Mouse (Mus musculus) forebrain, embryonic 13.5 days (tissue): ENCODE data around the gene Agtr1b. TPM values are rescaled to one million over a fixed set of nuclear protein-coding genes. Genes with fewer than 3 reads are reported as not detected.

Experiments
- ATAC-seq: fragments of 200-750 bp; cut with Nextera tagmentation; 2 replicates; pipeline ENCODE4 v1.8.0; 2017
- H3K27ac ChIP-seq: fragments of 300-500 bp; sonication (generic); 2 replicates; pipeline ENCODE4 v1.5.1; 2015; ENCODE audit warnings: inconsistent platforms, mild to moderate bottlenecking, moderate library complexity
- H3K27me3 ChIP-seq: fragments of 300-500 bp; sonication (generic); 2 replicates; pipeline ENCODE4 v1.6.1; 2015; ENCODE audit warnings: mild to moderate bottlenecking, inconsistent platforms
- H3K36me3 ChIP-seq: fragments of 300-500 bp; sonication (generic); 2 replicates; pipeline ENCODE4 v1.6.1; 2015; ENCODE audit warnings: mild to moderate bottlenecking, inconsistent platforms; ENCODE audit not compliant: poor library complexity, severe bottlenecking
- H3K4me1 ChIP-seq: fragments of 300-500 bp; sonication (generic); 2 replicates; pipeline ENCODE4 v1.6.1; 2015; ENCODE audit warnings: inconsistent platforms
- H3K4me2 ChIP-seq: fragments of 300-500 bp; sonication (generic); 2 replicates; pipeline ENCODE4 v1.6.1; 2015; ENCODE audit warnings: inconsistent platforms, mild to moderate bottlenecking, moderate library complexity
- H3K4me3 ChIP-seq: fragments of 300-500 bp; sonication (generic); 2 replicates; pipeline ENCODE4 v1.5.1; 2015; ENCODE audit warnings: mild to moderate bottlenecking, inconsistent platforms
- H3K9ac ChIP-seq: fragments of 300-500 bp; sonication (generic); 2 replicates; pipeline ENCODE4 v1.6.1; 2015; ENCODE audit warnings: mild to moderate bottlenecking, inconsistent platforms
- H3K9me3 ChIP-seq: fragments of 300-500 bp; sonication (generic); replicated peaks from 2 replicates; pipeline ENCODE4 v1.6.1; 2016; ENCODE audit warnings: inconsistent platforms
- WGBS: fragments of 180-500 bp; shearing (Covaris S2); methylation state at CpG from one replicate; pipeline ENCODE4 v1.1.7; 2015; 5-methylcytosine and 5-hydroxymethylcytosine counted together
- polyA plus RNA-seq: library from polyadenylated mRNA; unstranded; fragments of >200 nt; fragmentation: Nextera tagmentation; extraction: Ambion mirVana; gene quantifications from 2 replicates; pipeline ENCODE4 v1.2.1, GENCODE M21; 2015

Gene Agtr1b
- not detected in 2 replicates for polyA plus RNA-seq

DNA sequence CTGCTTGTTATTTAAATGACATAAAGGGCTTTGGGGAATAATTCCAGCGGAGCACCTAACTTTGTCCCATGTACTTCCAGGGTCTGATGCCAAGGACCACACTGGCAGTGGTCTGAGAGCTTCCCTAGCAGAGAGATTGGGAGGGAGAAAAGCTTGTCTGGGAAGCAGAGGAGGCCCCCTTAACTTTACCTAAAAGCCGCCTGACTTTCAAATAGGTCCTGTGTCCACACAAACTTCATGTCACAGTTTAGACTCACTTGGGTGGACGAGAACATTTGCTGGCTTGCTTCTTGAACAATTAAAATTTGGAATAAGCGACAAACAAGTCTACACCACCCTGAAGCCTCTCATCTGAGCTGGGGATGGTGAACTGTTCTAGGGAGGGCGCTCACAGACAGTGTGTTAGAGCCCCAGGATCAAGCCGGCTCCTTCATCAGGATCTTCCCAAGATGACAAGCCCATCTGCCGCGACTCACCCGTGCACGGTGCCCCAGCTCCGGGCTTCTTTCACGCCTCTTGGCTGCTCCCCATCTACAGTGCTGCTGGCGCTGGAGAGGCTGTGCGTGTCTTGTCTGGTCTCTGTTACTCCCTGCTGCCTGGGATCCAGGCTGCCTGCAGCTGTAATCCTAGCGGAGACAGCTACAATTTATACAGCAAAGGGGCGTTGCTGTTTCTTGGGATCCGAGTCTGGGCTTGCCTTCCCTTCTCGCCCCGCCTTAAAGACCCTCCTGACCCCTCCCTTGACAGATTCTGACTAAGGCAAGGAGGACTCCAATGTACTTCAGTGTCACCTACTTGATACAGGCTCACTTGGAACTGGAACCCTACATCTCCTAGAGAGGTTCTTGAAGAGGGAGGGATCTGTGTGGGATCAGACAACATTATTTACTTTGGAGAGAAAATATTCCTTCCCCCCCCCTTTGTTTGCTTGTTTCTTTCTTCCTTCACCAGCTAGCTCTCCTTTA is at the start of gene Agtr1b:
Gene Agtr1b (minus strand): TSS at position 620 of the 965 bp plus-strand sequence.
- H3K9me3 ChIP-seq: no peaks in the 10 kb centered on the region
- peak; percentile 89 for ATAC-seq
- no peaks in the 10 kb centered on the region for H3K36me3 ChIP-seq
- 12% methylated on average over 19 of the region's 19 CpGs for WGBS
- H3K27ac ChIP-seq: no peak within 1 kb of the TSS
- H3K27me3 ChIP-seq: no peaks in the 10 kb centered on the region
- peak within 1 kb of the TSS; percentile 54 for H3K4me2 ChIP-seq
- peak within 1 kb of the TSS; percentile 28 for H3K4me3 ChIP-seq
- H3K4me1 ChIP-seq: no peaks in the 10 kb centered on the region
- peak within 1 kb of the TSS; percentile 38; the same call in 1 of the 2 replicates for H3K9ac ChIP-seq

DNA sequence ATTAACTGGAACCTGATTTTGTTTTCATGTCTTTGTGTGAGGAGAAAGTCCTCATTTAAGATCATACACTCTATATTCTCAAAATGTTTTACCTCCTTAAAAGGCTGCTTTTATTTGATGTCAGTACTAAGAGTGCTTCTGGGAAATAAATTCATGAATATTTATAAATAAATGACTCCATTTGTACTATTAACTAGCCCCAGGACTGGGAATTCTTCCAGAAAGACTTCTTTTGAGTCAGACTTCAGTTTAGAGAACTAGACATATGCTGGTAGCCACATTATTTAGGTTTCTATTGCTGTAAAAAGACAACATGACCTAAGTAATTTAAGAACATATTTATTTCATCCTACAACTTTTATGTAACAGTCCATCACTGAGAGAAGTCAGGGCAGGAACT is 13.4 kb downstream of the Agtr1b start:
- no peaks in the 10 kb centered on the region for H3K9me3 ChIP-seq
- no peak overlapping the region for H3K4me3 ChIP-seq
- H3K27me3 ChIP-seq: no peaks in the 10 kb centered on the region
- H3K27ac ChIP-seq: no peak overlapping the region
- H3K4me1 ChIP-seq: no peaks in the 10 kb centered on the region
- no peak overlapping the region for H3K9ac ChIP-seq
- ATAC-seq: no peak
- no peaks in the 10 kb centered on the region for H3K36me3 ChIP-seq
- no peak overlapping the region for H3K4me2 ChIP-seq

DNA sequence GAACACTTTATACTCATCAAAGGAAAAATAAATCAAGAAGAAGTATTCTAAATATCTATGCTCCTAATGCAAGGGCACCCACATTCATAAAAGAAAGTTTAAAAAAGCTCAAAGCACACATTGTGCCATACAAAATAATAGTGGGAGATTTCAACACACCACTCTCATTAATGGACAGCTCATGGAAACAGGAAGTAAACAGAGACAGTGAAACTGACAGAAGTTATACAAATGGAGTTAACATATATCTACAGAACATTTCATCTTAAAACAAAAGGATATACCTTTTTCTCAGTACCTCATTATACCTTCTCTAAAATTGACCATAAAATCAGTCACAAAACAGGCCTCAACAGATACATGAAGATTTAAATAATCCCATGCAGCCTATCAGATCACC is 18.8 kb downstream of the Agtr1b start:
- H3K4me2 ChIP-seq: no peak overlapping the region
- no peak for ATAC-seq
- no peak overlapping the region for H3K4me3 ChIP-seq
- H3K36me3 ChIP-seq: no peaks in the 10 kb centered on the region
- no peak overlapping the region for H3K27ac ChIP-seq
- H3K4me1 ChIP-seq: no peaks in the 10 kb centered on the region
- H3K27me3 ChIP-seq: no peaks in the 10 kb centered on the region
- H3K9ac ChIP-seq: no peak overlapping the region
- H3K9me3 ChIP-seq: no peaks in the 10 kb centered on the region

- H3K4me1 ChIP-seq: no peaks in the 10 kb centered on the region
- H3K9me3 ChIP-seq: no peaks in the 10 kb centered on the region
- no peak for ATAC-seq
- no peaks in the 10 kb centered on the region for H3K27me3 ChIP-seq
- no peak overlapping the region for H3K4me2 ChIP-seq
- 92% methylated on average over 1 of the region's 1 CpGs for WGBS
- H3K9ac ChIP-seq: no peak overlapping the region
- no peak overlapping the region for H3K27ac ChIP-seq
- no peak overlapping the region for H3K4me3 ChIP-seq
- no peaks in the 10 kb centered on the region for H3K36me3 ChIP-seq
Observed at GRCm38 (mm10) chr3:20340402-20340801, 26.6 kb downstream of the Agtr1b start.

DNA sequence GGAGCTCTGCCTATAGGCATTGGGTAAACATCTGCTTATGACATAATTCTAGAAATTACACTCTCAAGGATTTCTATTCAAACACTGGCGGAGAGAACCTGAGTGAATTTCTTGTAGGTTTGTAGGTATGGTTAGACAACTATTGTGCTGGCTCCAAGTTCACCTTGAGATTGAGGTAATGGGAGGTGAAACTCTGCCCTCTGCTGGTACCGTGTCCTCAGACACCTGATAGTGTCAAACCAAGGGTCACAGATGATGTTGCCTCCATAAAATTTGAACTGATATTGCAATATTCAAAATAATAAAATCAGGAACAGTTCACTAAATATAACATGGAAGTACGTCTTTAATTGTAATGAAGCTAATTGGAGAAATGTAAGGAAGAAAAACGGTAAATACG is 32.3 kb downstream of the Agtr1b start:
- no peaks in the 10 kb centered on the region for H3K36me3 ChIP-seq
- H3K9ac ChIP-seq: no peak overlapping the region
- WGBS: 68% methylated on average over 5 of the region's 5 CpGs

GRCm38 (mm10) chr3:20317233-20317632 is 49.7 kb downstream of the Agtr1b start:
- Histone ChIP-seq H3K4me2 (no peak overlapping the region), H3K4me1 (no peaks in the 10 kb centered on the region), H3K9me3 (no peaks in the 10 kb centered on the region), H3K27ac (no peak overlapping the region), H3K9ac (no peak overlapping the region), H3K4me3 (no peak overlapping the region), H3K36me3 (no peaks in the 10 kb centered on the region), H3K27me3 (no peaks in the 10 kb centered on the region)
- 5% methylated on average over 1 of the region's 1 CpGs for WGBS
- ATAC-seq: no peak

More for the DNA sequence above, 32.3 kb downstream of the Agtr1b start:
- Histone ChIP-seq H3K27me3 (no peaks in the 10 kb centered on the region), H3K27ac (no peak overlapping the region), H3K9me3 (no peaks in the 10 kb centered on the region), H3K4me3 (no peak overlapping the region), H3K4me2 (no peak overlapping the region), H3K4me1 (no peaks in the 10 kb centered on the region)
- no peak for ATAC-seq

- WGBS: 90% methylated on average over 4 of the region's 4 CpGs
- H3K27me3 ChIP-seq: no peaks in the 10 kb centered on the region
- no peak overlapping the region for H3K9ac ChIP-seq
- H3K4me3 ChIP-seq: no peak overlapping the region
- H3K9me3 ChIP-seq: no peaks in the 10 kb centered on the region
- no peak for ATAC-seq
- no peak overlapping the region for H3K4me2 ChIP-seq
- H3K4me1 ChIP-seq: no peaks in the 10 kb centered on the region
- no peak overlapping the region for H3K27ac ChIP-seq
- no peaks in the 10 kb centered on the region for H3K36me3 ChIP-seq
Observed at GRCm38 (mm10) chr3:20309142-20309541, 57.8 kb downstream of the Agtr1b start.

DNA sequence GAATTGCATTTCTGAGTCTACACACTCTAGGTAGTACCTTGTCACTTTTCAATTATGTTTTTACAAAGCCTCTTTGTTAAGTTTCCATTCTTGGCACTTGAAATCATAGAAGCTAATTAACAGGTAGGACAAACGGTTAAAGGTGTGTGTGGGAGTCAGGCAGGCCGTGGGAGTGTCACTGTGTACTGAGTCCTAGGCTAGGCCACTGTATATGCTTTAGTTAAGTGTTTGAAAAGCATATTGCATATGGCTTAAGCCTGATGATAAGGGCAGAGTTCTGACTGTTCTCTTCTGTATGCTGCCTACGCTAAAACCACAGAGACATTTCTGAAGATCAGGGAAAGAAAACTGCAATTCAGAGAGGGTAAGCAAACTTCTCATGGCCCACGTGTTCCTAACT is 59.7 kb downstream of the Agtr1b start:
- ATAC-seq: no peak
- Histone ChIP-seq H3K27ac (no peak overlapping the region), H3K4me2 (no peak overlapping the region), H3K27me3 (no peaks in the 10 kb centered on the region), H3K9ac (no peak overlapping the region), H3K4me3 (no peak overlapping the region), H3K9me3 (no peaks in the 10 kb centered on the region), H3K36me3 (no peaks in the 10 kb centered on the region), H3K4me1 (no peaks in the 10 kb centered on the region)
- 80% methylated on average over 4 of the region's 4 CpGs for WGBS

GRCm38 (mm10) chr3:20304758-20305352 is 62.1 kb downstream of the Agtr1b start:
- no peak overlapping the region for H3K4me2 ChIP-seq
- H3K27me3 ChIP-seq: no peaks in the 10 kb centered on the region
- H3K9ac ChIP-seq: no peak overlapping the region
- 58% methylated on average over 2 of the region's 2 CpGs for WGBS
- no peaks in the 10 kb centered on the region for H3K9me3 ChIP-seq
- H3K4me3 ChIP-seq: no peak overlapping the region
- H3K27ac ChIP-seq: no peak overlapping the region
- H3K4me1 ChIP-seq: no peaks in the 10 kb centered on the region
- no peak for ATAC-seq
- H3K36me3 ChIP-seq: no peaks in the 10 kb centered on the region

GRCm38 (mm10) chr3:20295546-20295945 is 71.4 kb downstream of the Agtr1b start:
- WGBS: 81% methylated on average over 3 of the region's 3 CpGs
- ATAC-seq: no peak
- no peak overlapping the region for H3K27ac ChIP-seq

GRCm38 (mm10) chr3:20294542-20295348 is 72.2 kb downstream of the Agtr1b start:
- H3K9me3 ChIP-seq: no peaks in the 10 kb centered on the region
- H3K27ac ChIP-seq: no peak overlapping the region
- no peak for ATAC-seq
- no peak overlapping the region for H3K4me3 ChIP-seq
- H3K4me1 ChIP-seq: no peaks in the 10 kb centered on the region
- 80% methylated on average over 9 of the region's 9 CpGs for WGBS
- H3K36me3 ChIP-seq: no peaks in the 10 kb centered on the region
- H3K9ac ChIP-seq: no peak overlapping the region
- H3K4me2 ChIP-seq: no peak overlapping the region
- no peaks in the 10 kb centered on the region for H3K27me3 ChIP-seq

More at GRCm38 (mm10) chr3:20295546-20295945, 71.4 kb downstream of the Agtr1b start:
- no peak overlapping the region for H3K4me2 ChIP-seq
- no peaks in the 10 kb centered on the region for H3K36me3 ChIP-seq
- no peaks in the 10 kb centered on the region for H3K9me3 ChIP-seq
- no peaks in the 10 kb centered on the region for H3K4me1 ChIP-seq
- no peaks in the 10 kb centered on the region for H3K27me3 ChIP-seq
- no peak overlapping the region for H3K4me3 ChIP-seq
- no peak overlapping the region for H3K9ac ChIP-seq

DNA sequence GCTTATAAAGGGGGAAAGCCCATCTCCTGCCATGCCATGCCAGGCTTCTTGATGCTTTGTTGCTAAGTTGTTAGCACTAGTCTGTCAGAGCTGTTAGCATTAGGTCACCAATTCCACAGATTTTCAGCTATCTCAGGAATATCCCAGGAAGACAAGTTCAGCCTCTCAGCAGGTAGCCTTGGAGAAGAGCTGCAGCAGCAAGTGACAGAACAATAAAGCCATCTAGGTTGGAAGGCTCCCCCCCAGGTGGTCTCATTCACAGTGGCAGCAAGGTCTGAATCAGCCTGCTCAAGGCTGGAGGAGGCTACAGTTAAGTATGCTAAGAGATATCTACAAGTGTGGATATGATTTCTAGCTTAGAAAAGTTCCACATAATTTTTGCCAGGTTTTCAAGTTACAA is 75.6 kb downstream of the Agtr1b start:
- H3K27ac ChIP-seq: no peak overlapping the region
- no peak overlapping the region for H3K9ac ChIP-seq
- H3K36me3 ChIP-seq: no peaks in the 10 kb centered on the region
- ATAC-seq: no peak
- no peak overlapping the region for H3K4me3 ChIP-seq
- H3K27me3 ChIP-seq: no peaks in the 10 kb centered on the region
- no peak overlapping the region for H3K4me2 ChIP-seq
- no peaks in the 10 kb centered on the region for H3K4me1 ChIP-seq
- no peaks in the 10 kb centered on the region for H3K9me3 ChIP-seq
